Mouse (Mus musculus) thymus, adult 2 months (tissue): Measurements from ENCODE around the gene Ccpg1.

Experiments
- CTCF ChIP-seq: fragments of 200-500 bp; IDR thresholded peaks from 2 replicates; pipeline ENCODE4 v1.5.1; 2012; ENCODE audit warnings: mild to moderate bottlenecking, control low read depth, low read length, moderate library complexity, borderline replicate concordance; ENCODE audit not compliant: control insufficient read depth, poor library complexity, insufficient read depth; ENCODE audit errors: extremely low read depth
- POLR2A ChIP-seq: fragments of 200-500 bp; IDR thresholded peaks from 2 replicates; pipeline ENCODE4 v1.6.1; 2012; ENCODE audit warnings: mild to moderate bottlenecking, low read length, control low read depth, moderate library complexity; ENCODE audit not compliant: control insufficient read depth, poor library complexity, insufficient read depth; ENCODE audit errors: extremely low read depth

- TF ChIP-seq CTCF = no peak
- no peak for TF ChIP-seq POLR2A
These were observed 11.6 kb downstream of the Ccpg1 start for GRCm38 (mm10) chr9:72996806-72997205.
